Mouse (Mus musculus) olfactory bulb, adult 2 months (tissue): ENCODE results near the gene Fa2h. TPM values are rescaled to one million over a fixed set of nuclear protein-coding genes. Genes with fewer than 3 reads are reported as not detected.

Experiments
- H3K27ac ChIP-seq: fragments of 200-500 bp; 2 replicates; pipeline ENCODE4 v1.5.1; 2012; ENCODE audit warnings: low read depth, low read length; ENCODE audit not compliant: insufficient read depth
- H3K4me1 ChIP-seq: fragments of 200-500 bp; 2 replicates; pipeline ENCODE4 v1.6.1; 2012; ENCODE audit warnings: low read length; ENCODE audit not compliant: control insufficient read depth, insufficient read depth
- H3K4me3 ChIP-seq: fragments of 200-500 bp; 2 replicates; pipeline ENCODE4 v1.5.1; 2012; ENCODE audit warnings: mild to moderate bottlenecking, low read depth, low read length, moderate library complexity; ENCODE audit not compliant: insufficient read depth
- CTCF ChIP-seq: fragments of 200-500 bp; IDR thresholded peaks from 2 replicates; pipeline ENCODE4 v1.5.1; 2012; ENCODE audit warnings: low read depth, mild to moderate bottlenecking, low read length, moderate library complexity; ENCODE audit not compliant: insufficient read depth
- POLR2A ChIP-seq: fragments of 200-500 bp; IDR thresholded peaks from 2 replicates; pipeline ENCODE4 v1.6.1; 2012; ENCODE audit warnings: mild to moderate bottlenecking, low read depth, low read length, moderate library complexity; ENCODE audit not compliant: insufficient read depth
- WGBS: fragments of 180-500 bp; shearing (Covaris S2); methylation state at CpG from one replicate; pipeline ENCODE4 v1.1.7; 2018; 5-methylcytosine and 5-hydroxymethylcytosine counted together
- polyA plus RNA-seq: library from polyadenylated mRNA; stranded (reverse); fragments of >200 nt; gene quantifications from 2 replicates; pipeline ENCODE4 v1.2.4, GENCODE M21; 2012; ENCODE audit warnings: low replicate concordance; ENCODE audit not compliant: missing spikeins, insufficient read depth, insufficient read length

Gene Fa2h
- polyA plus RNA-seq, 1 experiment, result not detected

DNA sequence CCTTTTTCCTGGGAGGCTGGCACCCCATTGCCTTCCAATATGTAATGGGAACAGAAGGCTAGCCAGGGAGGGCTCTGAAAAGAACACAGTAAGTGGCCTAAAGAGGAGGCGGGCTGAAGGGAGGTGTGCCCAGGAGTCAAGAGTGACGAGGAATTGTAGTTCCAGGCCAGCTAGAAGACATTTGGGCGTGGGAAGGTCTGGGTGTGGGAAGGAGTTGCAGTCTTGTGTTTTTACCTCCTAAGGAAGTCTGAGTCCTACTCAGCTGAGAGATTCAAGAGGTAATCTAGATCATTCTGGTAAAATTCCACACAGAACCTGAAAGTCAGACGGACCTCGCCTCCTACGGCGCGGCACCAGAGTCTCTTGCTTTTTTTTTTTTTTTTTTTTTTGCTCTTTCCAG, 30.1 kb downstream of the Fa2h start:
- H3K4me3 ChIP-seq, result no peak overlapping the region
- peaks cover 15% of the 10 kb centered on the region for H3K4me1 ChIP-seq
- WGBS, result 69% methylated on average over 8 of the region's 8 CpGs
- H3K27ac ChIP-seq, result no peak overlapping the region
- TF ChIP-seq POLR2A (no peak), CTCF (no peak)

DNA sequence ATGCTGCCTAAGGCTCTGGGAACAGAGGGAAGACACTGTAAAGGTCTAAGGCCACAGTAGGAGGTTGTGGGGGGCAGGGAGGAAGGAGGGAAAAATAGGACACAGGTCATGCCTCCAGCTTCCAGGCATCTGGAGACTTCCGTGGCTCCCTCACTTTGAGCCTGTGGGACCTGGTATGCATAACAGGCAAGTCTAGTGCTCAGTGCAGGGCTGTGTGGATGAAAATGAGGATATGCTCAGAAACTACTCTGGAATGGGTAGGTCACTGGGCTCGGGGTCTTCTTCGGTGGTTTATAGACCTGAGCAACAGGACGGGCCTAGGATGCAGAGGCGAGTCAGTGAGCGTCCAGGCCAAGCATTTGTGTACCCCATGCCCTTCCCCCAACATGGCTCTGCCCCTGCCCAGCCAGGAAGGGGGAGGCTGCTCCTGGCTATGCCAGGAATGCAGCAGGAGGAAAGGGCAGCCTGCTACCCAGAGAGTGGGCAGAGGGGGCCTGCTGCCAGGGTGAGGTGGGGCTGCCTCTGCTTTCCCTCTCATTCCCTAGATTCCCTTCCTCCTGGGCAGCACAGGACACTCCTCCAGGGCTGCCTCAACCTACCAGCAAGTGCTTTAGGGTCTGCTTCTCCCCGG, 32.9 kb downstream of the Fa2h start:
- WGBS, result 78% methylated on average over 7 of the region's 7 CpGs

DNA sequence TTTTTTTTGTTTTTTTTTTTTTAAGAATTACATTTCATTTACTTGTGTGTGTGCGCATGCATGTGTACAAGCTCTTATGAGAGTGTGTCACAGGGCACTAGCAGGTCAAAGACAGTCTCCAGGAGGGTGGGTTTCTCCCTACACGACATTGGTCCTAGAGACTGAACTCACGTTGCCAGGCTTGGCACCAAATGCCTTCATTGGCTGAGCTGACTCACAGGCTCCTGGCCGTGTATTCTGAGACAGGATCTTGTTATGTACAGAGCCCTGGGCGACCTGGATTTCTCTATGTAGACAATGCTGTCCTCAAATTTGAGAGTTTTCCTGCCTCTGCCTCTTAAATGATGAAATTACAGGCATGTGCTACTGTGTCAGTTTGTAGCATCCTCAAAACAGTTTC, 33.7 kb downstream of the Fa2h start:
- Histone ChIP-seq H3K27ac (no peak overlapping the region), H3K4me1 (peaks cover 3% of the 10 kb centered on the region), H3K4me3 (no peak overlapping the region)
- 80% methylated on average over 5 of the region's 5 CpGs for WGBS
- TF ChIP-seq POLR2A, result no peak

More for the DNA sequence above, 32.9 kb downstream of the Fa2h start:
- H3K4me1 ChIP-seq, result peaks cover 3% of the 10 kb centered on the region
- no peak for TF ChIP-seq POLR2A
- TF ChIP-seq CTCF, result no peak
- no peak overlapping the region for H3K4me3 ChIP-seq
- no peak overlapping the region for H3K27ac ChIP-seq

DNA sequence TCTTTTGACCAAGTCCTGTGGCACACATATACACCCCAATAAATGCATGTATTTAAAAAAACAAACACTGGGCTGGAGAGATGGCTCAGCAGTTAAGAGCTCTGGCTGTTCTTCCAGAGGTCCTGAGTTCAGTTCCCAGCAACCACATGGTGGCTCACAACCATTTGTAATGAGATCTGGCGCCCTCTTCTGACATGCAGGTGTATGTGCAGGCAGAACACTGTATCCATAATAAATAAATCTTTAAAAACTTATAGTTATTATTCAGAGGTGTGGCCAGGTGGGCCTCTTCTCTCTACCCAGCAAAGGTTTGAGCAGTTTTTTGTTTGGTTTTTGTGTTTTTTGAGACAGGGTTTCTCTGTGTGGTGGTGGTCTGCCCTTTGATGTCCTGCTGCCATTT, 34.7 kb downstream of the Fa2h start:
- H3K4me1 ChIP-seq, result peaks cover 2% of the 10 kb centered on the region
- H3K27ac ChIP-seq, result no peak overlapping the region
- TF ChIP-seq POLR2A (no peak), CTCF (no peak)
- WGBS, result 74% methylated on average over 1 of the region's 1 CpGs
- no peak overlapping the region for H3K4me3 ChIP-seq

DNA sequence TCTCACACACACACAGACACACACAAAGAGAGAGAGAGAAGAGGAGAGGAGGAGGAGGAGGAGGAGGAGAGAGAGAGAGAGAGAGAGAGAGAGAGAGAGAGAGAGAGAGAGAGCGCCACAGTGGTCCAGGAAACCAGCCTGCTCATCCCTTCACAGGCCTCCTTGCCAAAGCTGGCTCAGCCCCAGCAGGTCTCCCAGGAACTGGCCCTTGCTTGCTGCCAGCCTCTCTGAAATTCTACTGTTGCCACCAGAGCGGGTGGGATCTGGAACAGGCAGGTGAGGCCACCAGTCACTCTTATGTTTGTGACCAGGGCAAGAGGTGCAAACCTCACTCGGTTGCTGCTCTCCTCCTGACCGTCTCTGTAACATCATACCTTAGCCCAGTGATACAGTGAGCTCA, 36.2 kb downstream of the Fa2h start:
- H3K4me3 ChIP-seq, result no peak overlapping the region
- no peak for TF ChIP-seq POLR2A
- no peak for TF ChIP-seq CTCF
- H3K4me1 ChIP-seq, result peaks cover 2% of the 10 kb centered on the region; the same call in 1 of the 2 replicates
- no peak overlapping the region for H3K27ac ChIP-seq
- 85% methylated on average over 4 of the region's 4 CpGs for WGBS

DNA sequence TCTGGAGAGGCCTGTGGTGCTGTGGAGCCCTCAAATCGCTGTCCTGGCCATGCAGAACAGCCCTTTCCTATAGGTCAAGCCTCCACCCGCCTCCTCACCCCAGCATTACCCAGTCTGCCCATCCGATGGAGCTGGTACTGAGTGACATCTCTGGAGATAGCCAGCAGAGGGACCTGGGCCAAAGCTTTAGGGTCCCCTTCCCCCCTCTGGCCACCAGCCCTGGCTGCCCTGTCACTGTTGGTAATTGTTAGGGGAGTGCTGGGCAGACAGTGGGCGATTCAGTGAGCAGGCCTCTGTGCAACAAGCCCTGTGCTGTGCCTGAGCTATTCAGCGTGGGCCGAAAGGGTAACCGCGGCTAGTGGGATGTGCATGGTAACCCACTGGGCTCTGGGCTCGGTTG, 40.1 kb downstream of the Fa2h start:
- 67% methylated on average over 9 of the region's 9 CpGs for WGBS
- Histone ChIP-seq H3K4me3 (no peak overlapping the region), H3K27ac (no peak overlapping the region), H3K4me1 (peaks cover 7% of the 10 kb centered on the region)
- no peak for TF ChIP-seq POLR2A
- TF ChIP-seq CTCF, result no peak

DNA sequence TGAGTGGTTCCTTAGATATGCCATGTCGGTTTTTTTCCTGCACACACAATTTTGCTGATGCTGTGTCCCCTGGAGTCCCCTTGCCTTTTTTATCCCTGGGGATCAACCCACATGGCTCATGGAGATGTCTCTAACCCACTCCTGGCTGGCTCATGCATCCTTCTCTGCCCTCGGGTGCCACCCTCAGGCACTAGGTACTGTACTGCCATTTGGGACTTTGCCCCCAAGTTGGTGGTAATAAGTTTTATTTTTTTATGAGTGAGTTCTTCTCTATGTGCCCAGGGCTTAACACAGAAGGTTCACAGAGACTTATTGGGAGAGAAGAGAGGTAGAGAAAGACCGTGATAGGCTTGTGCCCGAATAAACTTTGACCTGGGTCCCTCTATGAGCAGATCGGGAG, 41.3 kb downstream of the Fa2h start:
- TF ChIP-seq CTCF, result no peak
- Histone ChIP-seq H3K4me3 (no peak overlapping the region), H3K4me1 (peaks cover 7% of the 10 kb centered on the region), H3K27ac (no peak overlapping the region)
- 83% methylated on average over 5 of the region's 5 CpGs for WGBS

DNA sequence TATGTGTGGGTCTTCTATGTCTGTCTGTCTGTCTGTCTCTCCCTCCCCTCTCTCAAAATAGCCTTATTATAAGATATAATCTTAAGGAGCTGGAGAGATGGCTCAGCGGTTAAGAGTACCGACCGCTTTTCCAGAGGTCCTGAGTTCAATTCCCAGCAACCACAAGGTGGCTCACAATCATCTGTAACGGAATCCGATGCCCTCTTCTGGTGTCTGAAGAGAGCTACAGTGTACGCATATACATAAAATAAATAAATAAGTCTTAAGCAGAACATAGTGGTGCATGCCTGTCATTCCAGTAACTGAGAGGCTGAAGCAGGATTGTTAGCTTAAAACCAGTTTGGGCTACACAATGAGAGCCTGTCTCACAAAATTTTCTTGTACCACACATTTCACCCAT, 43.0 kb downstream of the Fa2h start:
- Histone ChIP-seq H3K4me3 (no peak overlapping the region), H3K4me1 (peaks cover 7% of the 10 kb centered on the region), H3K27ac (no peak overlapping the region)
- no peak for TF ChIP-seq POLR2A
- no peak for TF ChIP-seq CTCF
- 88% methylated on average over 6 of the region's 6 CpGs for WGBS

DNA sequence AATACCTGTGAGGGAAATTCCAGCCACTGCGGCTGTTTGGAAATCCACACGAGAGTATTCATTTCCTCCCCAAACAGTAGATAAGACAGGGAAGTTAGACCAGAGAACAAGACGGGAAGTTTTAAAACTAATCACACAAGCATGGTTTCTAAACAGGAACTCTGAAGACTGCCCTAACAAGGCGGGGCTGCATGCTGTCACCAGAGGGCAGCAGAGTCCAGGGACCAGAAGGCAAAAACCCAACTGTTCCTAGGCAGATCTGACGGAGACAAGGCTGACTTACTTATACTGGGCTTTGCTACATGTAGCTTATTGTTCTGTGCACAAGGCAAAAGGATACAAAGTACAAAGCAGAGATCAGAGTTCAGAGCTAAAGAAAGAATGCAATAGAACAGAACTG, 50.4 kb downstream of the Fa2h start:
- TF ChIP-seq POLR2A, result no peak
- TF ChIP-seq CTCF, result peak; percentile 76

DNA sequence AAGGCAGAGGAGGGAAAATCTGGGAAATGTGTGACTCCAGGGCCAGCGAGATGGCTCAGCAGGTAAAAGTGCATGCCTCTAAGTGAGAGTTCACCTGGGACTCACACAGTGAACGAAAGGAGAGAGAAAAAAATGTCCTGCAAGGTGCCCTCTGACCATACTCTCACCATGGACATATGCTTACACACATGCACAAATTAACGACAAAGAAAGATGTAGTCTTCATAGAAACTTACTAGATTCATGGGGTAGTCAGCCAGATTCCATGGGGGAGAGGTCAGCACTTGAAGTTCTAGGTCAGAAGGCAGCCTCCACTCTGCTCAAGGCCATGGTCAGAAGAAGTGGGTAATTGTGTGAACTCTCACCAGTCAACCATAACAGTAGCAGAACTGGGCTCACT, 53.4 kb downstream of the Fa2h start:
- TF ChIP-seq POLR2A, result no peak
- TF ChIP-seq CTCF, result no peak
- Histone ChIP-seq H3K4me3 (no peak overlapping the region), H3K4me1 (peaks cover 14% of the 10 kb centered on the region), H3K27ac (no peak overlapping the region)
- 93% methylated on average over 3 of the region's 3 CpGs for WGBS

More for the DNA sequence above, 50.4 kb downstream of the Fa2h start:
- Histone ChIP-seq H3K27ac (no peak overlapping the region), H3K4me1 (peaks cover 10% of the 10 kb centered on the region; the same call in 1 of the 2 replicates), H3K4me3 (no peak overlapping the region)
- WGBS, result 18% methylated on average over 5 of the region's 5 CpGs
